Mouse (Mus musculus) T-helper 17 cell (primary cell): Measurements from ENCODE around the gene Fig4.

Source experiments
- in situ Hi-C, 2 experiments: fragments of 300-600 bp; cut with MboI, MseI; formaldehyde crosslinking; loops; 1 replicate in 1 of 2; 2 replicates in 1 of 2; pipeline ENCODE4 v1.15.1; 2025; ENCODE audit warnings: high pct_unique_total_duplicates in 2 of 2

Gene Fig4

GRCm38 (mm10) chr10:41221204-41221603 is 81.9 kb downstream of the Fig4 start:
- in situ Hi-C loops, result no loop called here

- in situ Hi-C loops, result no loop called here
Observed at GRCm38 (mm10) chr10:41218897-41219296, 84.2 kb downstream of the Fig4 start.

GRCm38 (mm10) chr10:41214083-41214482 is 89.0 kb downstream of the Fig4 start:
- in situ Hi-C loops, result no loop called here

- in situ Hi-C loops, result no loop called here
Observed at GRCm38 (mm10) chr10:41209538-41209937, 93.5 kb downstream of the Fig4 start.

- in situ Hi-C loops, result no loop called here
Observed at GRCm38 (mm10) chr10:41208860-41209377, 94.1 kb downstream of the Fig4 start.

GRCm38 (mm10) chr10:41205647-41206046 is 97.4 kb downstream of the Fig4 start:
- in situ Hi-C loops, result no loop called here

- in situ Hi-C loops, result loop anchor here in 1 of 2 experiments (5.0 kb wide), 1 partner anchor 1838 kb away; no protein-coding TSS in a partner anchor
Observed at GRCm38 (mm10) chr10:41204637-41205315, 98.3 kb downstream of the Fig4 start.

- in situ Hi-C loops, result loop anchor here in 1 of 2 experiments (5.0 kb wide), 1 partner anchor 1838 kb away; no protein-coding TSS in a partner anchor
Observed at GRCm38 (mm10) chr10:41204191-41204590, 98.9 kb downstream of the Fig4 start.

GRCm38 (mm10) chr10:41198719-41199118 is 104.3 kb downstream of the Fig4 start:
- in situ Hi-C loops, result loop anchor here in 1 of 2 experiments (10.0 kb wide), 1 partner anchor 1244 kb away; no protein-coding TSS in a partner anchor

GRCm38 (mm10) chr10:41197788-41198187 is 105.3 kb downstream of the Fig4 start:
- in situ Hi-C loops, result loop anchor here in 1 of 2 experiments (10.0 kb wide), 1 partner anchor 1243 kb away; no protein-coding TSS in a partner anchor

- in situ Hi-C loops, result loop anchor here in 1 of 2 experiments (10.0 kb wide), 1 partner anchor 1241 kb away; no protein-coding TSS in a partner anchor
Observed at GRCm38 (mm10) chr10:41196295-41196694, 106.8 kb downstream of the Fig4 start.

- in situ Hi-C loops, result no loop called here
Observed at GRCm38 (mm10) chr10:41189392-41189791, 113.7 kb downstream of the Fig4 start.

- in situ Hi-C loops, result no loop called here
Observed at GRCm38 (mm10) chr10:41183975-41184374, 119.1 kb downstream of the Fig4 start.

- in situ Hi-C loops, result no loop called here
Observed at GRCm38 (mm10) chr10:41182644-41183043, 120.4 kb downstream of the Fig4 start.

- in situ Hi-C loops, result no loop called here
Observed at GRCm38 (mm10) chr10:41166141-41166540, 136.9 kb downstream of the Fig4 start.

- in situ Hi-C loops, result no loop called here
Observed at GRCm38 (mm10) chr10:41163108-41163507, 140.0 kb downstream of the Fig4 start.

GRCm38 (mm10) chr10:41157296-41157695 is 145.8 kb downstream of the Fig4 start:
- in situ Hi-C loops, result loop anchor here in 1 of 2 experiments (5.0 kb wide), 1 partner anchor 85 kb away; the partner anchor contains the start of gene Gpr6

GRCm38 (mm10) chr10:41156693-41157092 is 146.4 kb downstream of the Fig4 start:
- in situ Hi-C loops, result loop anchor here in 1 of 2 experiments (5.0 kb wide), 1 partner anchor 84 kb away; the partner anchor contains the start of gene Gpr6

GRCm38 (mm10) chr10:41153229-41153750 is 149.8 kb downstream of the Fig4 start:
- in situ Hi-C loops, result no loop called here

GRCm38 (mm10) chr10:41151901-41152300 is 151.2 kb downstream of the Fig4 start:
- in situ Hi-C loops, result no loop called here

GRCm38 (mm10) chr10:41151441-41151840 is 151.6 kb downstream of the Fig4 start:
- in situ Hi-C loops, result no loop called here

GRCm38 (mm10) chr10:41151021-41151420 is 152.0 kb downstream of the Fig4 start:
- in situ Hi-C loops, result no loop called here

- in situ Hi-C loops, result no loop called here
Observed at GRCm38 (mm10) chr10:41150496-41150895, 152.6 kb downstream of the Fig4 start.
